Mouse (Mus musculus) gastrocnemius, adult 18-20 months (tissue): Measurements from ENCODE around the gene Abcg5. TPM values are rescaled to one million over a fixed set of nuclear protein-coding genes. Genes with fewer than 3 reads are reported as not detected.

Source experiments
- DNase-seq: peaks from one replicate; pipeline ENCODE4 v3.0.0; 2021; ENCODE audit warnings: low spot score
- total RNA-seq, 2 experiments: library from RNA; stranded (reverse); gene quantifications; 2 replicates each; pipeline ENCODE4 v1.2.3; 2021

Abcg5 gene
- total RNA-seq, 2 experiments from 2014 or later: not detected

DNA sequence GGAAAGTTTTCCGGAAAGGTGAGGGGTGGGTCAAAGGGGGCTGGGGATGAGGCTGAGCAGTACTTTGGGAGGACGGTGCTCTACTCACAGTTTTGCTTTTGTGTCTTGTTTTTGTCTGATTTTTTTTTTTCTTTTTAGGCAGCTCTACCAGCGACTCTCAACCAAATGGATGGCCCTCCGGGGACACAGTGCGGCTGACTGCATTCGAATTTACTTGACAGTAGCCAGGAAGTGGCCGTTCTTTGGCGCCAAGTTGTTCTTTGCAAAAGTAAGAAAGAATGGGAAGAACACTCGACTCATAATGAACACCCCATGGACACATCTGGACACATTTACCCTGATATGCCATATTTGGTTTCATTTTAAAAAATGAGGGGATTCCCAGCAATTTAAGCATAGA is 71.3 kb downstream of the Abcg5 start:
- DNase-seq: peak; percentile 66

GRCm38 (mm10) chr17:84608606-84609005 is 74.2 kb downstream of the Abcg5 start:
- DNase-seq: no peak

Other genes starting within 250 kb of the Abcg5 start
- gene Thada, start 216.8 kb downstream of the Abcg5 start, total RNA-seq: 1 to 10 TPM; 5.3 to 6.1 TPM
- gene Plekhh2, start 171.1 kb downstream of the Abcg5 start, total RNA-seq: 1 to 10 TPM in 1 of 2 experiments, under 1 TPM in 1; 0.71 to 1.1 TPM
- gene Dync2li1, start 56.5 kb downstream of the Abcg5 start, total RNA-seq: 1 to 10 TPM; 2.5 to 3.6 TPM
- not detected for gene Abcg8, start 6.7 kb downstream of the Abcg5 start, total RNA-seq
- gene Lrpprc, start 107.8 kb upstream of the Abcg5 start, total RNA-seq: 10 to 100 TPM; 62.4 to 69.9 TPM